Mouse (Mus musculus): ENCODE results near the gene Ift88. TPM values are rescaled to one million over a fixed set of nuclear protein-coding genes. Genes with fewer than 3 reads are reported as not detected.

Gene Ift88
- polyA plus RNA-seq, 1 experiment from 2014 or later, result 18.6 TPM

- no peak overlapping the region for H3K9ac ChIP-seq (ENCODE audit: low read length)
- H3K4me3 ChIP-seq (ENCODE audit: low read depth, low read length), result no peak overlapping the region
- ATAC-seq (ENCODE audit: insufficient read depth, low FRiP score, low TSS enrichment) (no peak), DNase-seq (ENCODE audit: low spot score) (no peak)
- WGBS, result 68% methylated on average over 34 of the region's 34 CpGs
- no peaks in the 10 kb centered on the region for H3K27me3 ChIP-seq (ENCODE audit: control insufficient read depth, insufficient read depth, low read length)
- H3K27ac ChIP-seq (ENCODE audit: low read depth, low read length), result no peak overlapping the region
- 0 out of 2 replicates have a peak, but pooled peaks cover 5% of the 10 kb centered on the region for H3K4me1 ChIP-seq (ENCODE audit: control insufficient read depth, insufficient read depth, low read length)
- no peaks in the 10 kb centered on the region for H3K36me3 ChIP-seq (ENCODE audit: control insufficient read depth, insufficient read depth, low read length)
- no peaks in the 10 kb centered on the region for H3K9me3 ChIP-seq (ENCODE audit: control insufficient read depth, low read length)
- H3K4me2 ChIP-seq (ENCODE audit: low read depth), result no peak overlapping the region
These were observed 118.4 kb downstream of the Ift88 start for GRCm38 (mm10) chr14:57542231-57542630.

GRCm38 (mm10) chr14:57543420-57544039 lies 119.7 kb downstream of the Ift88 start:
- ATAC-seq (ENCODE audit: insufficient read depth, low FRiP score, low TSS enrichment) (no peak), DNase-seq (ENCODE audit: low spot score) (no peak)
- Histone ChIP-seq H3K9ac (ENCODE audit: low read length) (no peak overlapping the region), H3K36me3 (ENCODE audit: control insufficient read depth, insufficient read depth, low read length) (no peaks in the 10 kb centered on the region), H3K27ac (ENCODE audit: low read depth, low read length) (no peak overlapping the region), H3K4me1 (ENCODE audit: control insufficient read depth, insufficient read depth, low read length) (no peaks in the 10 kb centered on the region), H3K4me3 (ENCODE audit: low read depth, low read length) (no peak overlapping the region), H3K9me3 (ENCODE audit: control insufficient read depth, low read length) (no peaks in the 10 kb centered on the region), H3K4me2 (ENCODE audit: low read depth) (no peak overlapping the region), H3K27me3 (ENCODE audit: control insufficient read depth, insufficient read depth, low read length) (no peaks in the 10 kb centered on the region)
- WGBS, result 94% methylated on average over 13 of the region's 13 CpGs

GRCm38 (mm10) chr14:57545526-57545925 lies 121.7 kb downstream of the Ift88 start:
- 83% methylated on average over 17 of the region's 17 CpGs for WGBS
- H3K9ac ChIP-seq (ENCODE audit: low read length), result no peak overlapping the region
- H3K4me1 ChIP-seq (ENCODE audit: control insufficient read depth, insufficient read depth, low read length), result no peaks in the 10 kb centered on the region
- H3K36me3 ChIP-seq (ENCODE audit: control insufficient read depth, insufficient read depth, low read length), result no peaks in the 10 kb centered on the region
- ATAC-seq (ENCODE audit: insufficient read depth, low FRiP score, low TSS enrichment), result no peak
- no peaks in the 10 kb centered on the region for H3K27me3 ChIP-seq (ENCODE audit: control insufficient read depth, insufficient read depth, low read length)
- H3K4me3 ChIP-seq (ENCODE audit: low read depth, low read length), result no peak overlapping the region
- no peak for DNase-seq (ENCODE audit: low spot score)
- no peak overlapping the region for H3K4me2 ChIP-seq (ENCODE audit: low read depth)
- no peak overlapping the region for H3K27ac ChIP-seq (ENCODE audit: low read depth, low read length)
- H3K9me3 ChIP-seq (ENCODE audit: control insufficient read depth, low read length), result no peaks in the 10 kb centered on the region

GRCm38 (mm10) chr14:57546131-57546530 lies 122.3 kb downstream of the Ift88 start:
- H3K9me3 ChIP-seq (ENCODE audit: control insufficient read depth, low read length), result no peaks in the 10 kb centered on the region
- no peaks in the 10 kb centered on the region for H3K4me1 ChIP-seq (ENCODE audit: control insufficient read depth, insufficient read depth, low read length)
- H3K4me3 ChIP-seq (ENCODE audit: low read depth, low read length), result no peak overlapping the region
- H3K36me3 ChIP-seq (ENCODE audit: control insufficient read depth, insufficient read depth, low read length), result no peaks in the 10 kb centered on the region
- H3K4me2 ChIP-seq (ENCODE audit: low read depth), result no peak overlapping the region
- no peak overlapping the region for H3K9ac ChIP-seq (ENCODE audit: low read length)
- H3K27ac ChIP-seq (ENCODE audit: low read depth, low read length), result no peak overlapping the region
- 86% methylated on average over 8 of the region's 8 CpGs for WGBS
- ATAC-seq (ENCODE audit: insufficient read depth, low FRiP score, low TSS enrichment), result no peak
- H3K27me3 ChIP-seq (ENCODE audit: control insufficient read depth, insufficient read depth, low read length), result no peaks in the 10 kb centered on the region
- DNase-seq (ENCODE audit: low spot score), result no peak

GRCm38 (mm10) chr14:57546557-57547021 lies 122.7 kb downstream of the Ift88 start:
- DNase-seq (ENCODE audit: low spot score) (no peak), ATAC-seq (ENCODE audit: insufficient read depth, low FRiP score, low TSS enrichment) (no peak)
- 30% methylated on average over 13 of the region's 13 CpGs for WGBS
- Histone ChIP-seq H3K9me3 (ENCODE audit: control insufficient read depth, low read length) (no peaks in the 10 kb centered on the region), H3K27me3 (ENCODE audit: control insufficient read depth, insufficient read depth, low read length) (no peaks in the 10 kb centered on the region), H3K4me2 (ENCODE audit: low read depth) (no peak overlapping the region), H3K9ac (ENCODE audit: low read length) (no peak overlapping the region), H3K27ac (ENCODE audit: low read depth, low read length) (no peak overlapping the region), H3K4me3 (ENCODE audit: low read depth, low read length) (no peak overlapping the region), H3K36me3 (ENCODE audit: control insufficient read depth, insufficient read depth, low read length) (no peaks in the 10 kb centered on the region), H3K4me1 (ENCODE audit: control insufficient read depth, insufficient read depth, low read length) (no peaks in the 10 kb centered on the region)

GRCm38 (mm10) chr14:57547062-57547461 lies 123.2 kb downstream of the Ift88 start:
- Histone ChIP-seq H3K27ac (ENCODE audit: low read depth, low read length) (no peak overlapping the region), H3K36me3 (ENCODE audit: control insufficient read depth, insufficient read depth, low read length) (no peaks in the 10 kb centered on the region), H3K4me1 (ENCODE audit: control insufficient read depth, insufficient read depth, low read length) (no peaks in the 10 kb centered on the region), H3K9me3 (ENCODE audit: control insufficient read depth, low read length) (no peaks in the 10 kb centered on the region), H3K4me3 (ENCODE audit: low read depth, low read length) (no peak overlapping the region), H3K4me2 (ENCODE audit: low read depth) (no peak overlapping the region), H3K9ac (ENCODE audit: low read length) (no peak overlapping the region), H3K27me3 (ENCODE audit: control insufficient read depth, insufficient read depth, low read length) (no peaks in the 10 kb centered on the region)
- ATAC-seq (ENCODE audit: insufficient read depth, low FRiP score, low TSS enrichment) (no peak), DNase-seq (ENCODE audit: low spot score) (no peak)
- 86% methylated on average over 5 of the region's 5 CpGs for WGBS

GRCm38 (mm10) chr14:57552945-57553344 lies 129.1 kb downstream of the Ift88 start:
- Histone ChIP-seq H3K36me3 (ENCODE audit: control insufficient read depth, insufficient read depth, low read length) (no peaks in the 10 kb centered on the region), H3K9ac (ENCODE audit: low read length) (no peak overlapping the region), H3K9me3 (ENCODE audit: control insufficient read depth, low read length) (no peaks in the 10 kb centered on the region), H3K4me2 (ENCODE audit: low read depth) (no peak overlapping the region), H3K4me1 (ENCODE audit: control insufficient read depth, insufficient read depth, low read length) (no peaks in the 10 kb centered on the region), H3K4me3 (ENCODE audit: low read depth, low read length) (no peak overlapping the region), H3K27ac (ENCODE audit: low read depth, low read length) (no peak overlapping the region), H3K27me3 (ENCODE audit: control insufficient read depth, insufficient read depth, low read length) (no peaks in the 10 kb centered on the region)
- ATAC-seq (ENCODE audit: insufficient read depth, low FRiP score, low TSS enrichment) (no peak), DNase-seq (ENCODE audit: low spot score) (no peak)

- DNase-seq (ENCODE audit: low spot score), result no peak
- ATAC-seq (ENCODE audit: insufficient read depth, low FRiP score, low TSS enrichment), result no peak
- Histone ChIP-seq H3K4me2 (ENCODE audit: low read depth) (no peak overlapping the region), H3K9me3 (ENCODE audit: control insufficient read depth, low read length) (no peaks in the 10 kb centered on the region), H3K27me3 (ENCODE audit: control insufficient read depth, insufficient read depth, low read length) (no peaks in the 10 kb centered on the region), H3K9ac (ENCODE audit: low read length) (no peak overlapping the region), H3K4me3 (ENCODE audit: low read depth, low read length) (no peak overlapping the region), H3K36me3 (ENCODE audit: control insufficient read depth, insufficient read depth, low read length) (no peaks in the 10 kb centered on the region), H3K4me1 (ENCODE audit: control insufficient read depth, insufficient read depth, low read length) (no peaks in the 10 kb centered on the region), H3K27ac (ENCODE audit: low read depth, low read length) (no peak overlapping the region)
- 77% methylated on average over 5 of the region's 5 CpGs for WGBS
These were observed 130.6 kb downstream of the Ift88 start for GRCm38 (mm10) chr14:57554434-57554833.

GRCm38 (mm10) chr14:57555471-57556070 lies 131.7 kb downstream of the Ift88 start:
- Histone ChIP-seq H3K27ac (ENCODE audit: low read depth, low read length) (no peak overlapping the region), H3K36me3 (ENCODE audit: control insufficient read depth, insufficient read depth, low read length) (no peaks in the 10 kb centered on the region), H3K4me2 (ENCODE audit: low read depth) (no peak overlapping the region), H3K9ac (ENCODE audit: low read length) (no peak overlapping the region), H3K4me1 (ENCODE audit: control insufficient read depth, insufficient read depth, low read length) (no peaks in the 10 kb centered on the region), H3K27me3 (ENCODE audit: control insufficient read depth, insufficient read depth, low read length) (no peaks in the 10 kb centered on the region), H3K9me3 (ENCODE audit: control insufficient read depth, low read length) (no peaks in the 10 kb centered on the region), H3K4me3 (ENCODE audit: low read depth, low read length) (no peak overlapping the region)
- no peak for ATAC-seq (ENCODE audit: insufficient read depth, low FRiP score, low TSS enrichment)
- 93% methylated on average over 7 of the region's 7 CpGs for WGBS
- no peak for DNase-seq (ENCODE audit: low spot score)
